Mouse (Mus musculus) embryonic fibroblast, embryonic 13.5 days (primary cell): ENCODE data around the gene Cfap299. TPM values are rescaled to one million over a fixed set of nuclear protein-coding genes. Genes with fewer than 3 reads are reported as not detected.

Source experiments
- H3K27ac ChIP-seq: 2 replicates; pipeline ENCODE4 v1.5.1; 2012; ENCODE audit warnings: low read length, control low read depth, inconsistent platforms; ENCODE audit not compliant: insufficient read depth
- H3K4me1 ChIP-seq: 2 replicates; pipeline ENCODE4 v1.6.1; 2011; ENCODE audit warnings: low read length; ENCODE audit not compliant: control insufficient read depth, insufficient read depth
- H3K4me3 ChIP-seq: 2 replicates; pipeline ENCODE4 v1.5.1; 2011; ENCODE audit warnings: mild to moderate bottlenecking, control low read depth, low read length; ENCODE audit not compliant: insufficient read depth
- CTCF ChIP-seq: IDR thresholded peaks from 2 replicates; pipeline ENCODE4 v1.5.1; 2011; ENCODE audit warnings: mild to moderate bottlenecking, control low read depth, low read length, moderate library complexity, borderline replicate concordance; ENCODE audit not compliant: insufficient read depth
- POLR2A ChIP-seq: IDR thresholded peaks from 2 replicates; pipeline ENCODE4 v1.6.1; 2011; ENCODE audit warnings: low read depth, mild to moderate bottlenecking, control low read depth, low read length, moderate library complexity
- polyA plus RNA-seq: library from polyadenylated mRNA; stranded (reverse); fragments of >200 nt; gene quantifications from 2 replicates; pipeline ENCODE4 v1.2.4, GENCODE M21; 2011; ENCODE audit warnings: low read depth; ENCODE audit not compliant: missing spikeins, insufficient read length

The Cfap299 gene
- polyA plus RNA-seq, 1 experiment: not detected

- TF ChIP-seq POLR2A (no peak), CTCF (no peak)
- H3K4me3 ChIP-seq: no peak overlapping the region
- H3K4me1 ChIP-seq: peaks cover 7% of the 10 kb centered on the region
- H3K27ac ChIP-seq: no peak overlapping the region
These were observed 251.7 kb downstream of the Cfap299 start for GRCm38 (mm10) chr5:98580811-98581210.

- H3K4me3 ChIP-seq: no peak overlapping the region
- peaks cover 4% of the 10 kb centered on the region; the same call in 1 of the 2 replicates for H3K4me1 ChIP-seq
- no peak overlapping the region for H3K27ac ChIP-seq
- TF ChIP-seq POLR2A (no peak), CTCF (no peak)
These were observed 252.9 kb downstream of the Cfap299 start for GRCm38 (mm10) chr5:98582051-98582450.

GRCm38 (mm10) chr5:98585915-98586314, 256.8 kb downstream of the Cfap299 start:
- Histone ChIP-seq H3K4me1 (peaks cover 2% of the 10 kb centered on the region; the same call in 1 of the 2 replicates), H3K4me3 (no peak overlapping the region), H3K27ac (no peak overlapping the region)
- TF ChIP-seq POLR2A: no peak
- TF ChIP-seq CTCF: no peak

- H3K27ac ChIP-seq: no peak overlapping the region
- TF ChIP-seq CTCF (no peak), POLR2A (no peak)
- H3K4me1 ChIP-seq: no peaks in the 10 kb centered on the region
- no peak overlapping the region for H3K4me3 ChIP-seq
These were observed 284.4 kb downstream of the Cfap299 start for GRCm38 (mm10) chr5:98613511-98613910.

GRCm38 (mm10) chr5:98616902-98617301, 287.8 kb downstream of the Cfap299 start:
- TF ChIP-seq POLR2A (no peak), CTCF (no peak)
- Histone ChIP-seq H3K4me1 (no peaks in the 10 kb centered on the region), H3K4me3 (no peak overlapping the region), H3K27ac (no peak overlapping the region)

- TF ChIP-seq CTCF (no peak), POLR2A (no peak)
- H3K4me3 ChIP-seq: no peak overlapping the region
- H3K4me1 ChIP-seq: no peaks in the 10 kb centered on the region
- no peak overlapping the region for H3K27ac ChIP-seq
These were observed 288.3 kb downstream of the Cfap299 start for GRCm38 (mm10) chr5:98617416-98617815.

GRCm38 (mm10) chr5:98650345-98650744, 321.2 kb downstream of the Cfap299 start:
- TF ChIP-seq CTCF (no peak), POLR2A (no peak)
- Histone ChIP-seq H3K4me1 (no peaks in the 10 kb centered on the region), H3K27ac (no peak overlapping the region), H3K4me3 (no peak overlapping the region)

- Histone ChIP-seq H3K27ac (no peak overlapping the region), H3K4me1 (no peaks in the 10 kb centered on the region), H3K4me3 (no peak overlapping the region)
- no peak for TF ChIP-seq CTCF
- TF ChIP-seq POLR2A: no peak
These were observed 321.9 kb downstream of the Cfap299 start for GRCm38 (mm10) chr5:98651049-98651448.

GRCm38 (mm10) chr5:98688254-98688653, 359.1 kb downstream of the Cfap299 start:
- Histone ChIP-seq H3K4me1 (no peaks in the 10 kb centered on the region), H3K27ac (no peak overlapping the region), H3K4me3 (no peak overlapping the region)
- TF ChIP-seq CTCF (no peak), POLR2A (no peak)

- no peak overlapping the region for H3K4me3 ChIP-seq
- H3K4me1 ChIP-seq: no peaks in the 10 kb centered on the region
- TF ChIP-seq POLR2A (no peak), CTCF (no peak)
- no peak overlapping the region for H3K27ac ChIP-seq
These were observed 363.0 kb downstream of the Cfap299 start for GRCm38 (mm10) chr5:98692070-98692469.

- no peak overlapping the region for H3K27ac ChIP-seq
- TF ChIP-seq CTCF (no peak), POLR2A (no peak)
- no peaks in the 10 kb centered on the region for H3K4me1 ChIP-seq
- H3K4me3 ChIP-seq: no peak overlapping the region
These were observed 367.2 kb downstream of the Cfap299 start for GRCm38 (mm10) chr5:98696336-98696735.

GRCm38 (mm10) chr5:98703963-98704362, 374.9 kb downstream of the Cfap299 start:
- Histone ChIP-seq H3K27ac (no peak overlapping the region), H3K4me3 (no peak overlapping the region), H3K4me1 (no peaks in the 10 kb centered on the region)
- no peak for TF ChIP-seq POLR2A
- no peak for TF ChIP-seq CTCF
